Mouse (Mus musculus) G1E (cell line): ENCODE measurements at regions not wholly inside any gene's neighbourhood (a gene's known extent, or its start where the extent isn't known, plus 50 kb on each side); places are given as distances from the start of the nearest gene placed in this dataset.

Experiments
- ATAC-seq: 2 replicates; pipeline ENCODE4 v1.8.0; 2016; ENCODE audit warnings: mild to moderate bottlenecking; ENCODE audit not compliant: insufficient number of reproducible peaks, poor library complexity, low FRiP score, severe bottlenecking; ENCODE audit errors: extremely low read depth
- DNase-seq: peaks from one replicate; pipeline ENCODE4 v3.0.0; 2012; ENCODE audit warnings: low spot score
- H3K27me3 ChIP-seq: 2 replicates; pipeline ENCODE4 v1.6.1; 2012; ENCODE audit warnings: mild to moderate bottlenecking, low read length, inconsistent platforms; ENCODE audit not compliant: insufficient read depth
- H3K36me3 ChIP-seq: replicated peaks from 2 replicates; pipeline ENCODE3; 2012; ENCODE audit warnings: mild to moderate bottlenecking, inconsistent platforms
- H3K4me1 ChIP-seq: 2 replicates; pipeline ENCODE4 v1.6.1; 2012; ENCODE audit warnings: low read depth, low read length, inconsistent platforms, mixed read lengths; ENCODE audit not compliant: insufficient read depth
- H3K4me3 ChIP-seq: 2 replicates; pipeline ENCODE4 v1.5.1; 2012; ENCODE audit warnings: low read depth, mild to moderate bottlenecking, inconsistent platforms, low read length, moderate library complexity, mixed read lengths
- H3K9me3 ChIP-seq: replicated peaks from 2 replicates; pipeline ENCODE4 v1.6.1; 2012; ENCODE audit warnings: inconsistent platforms
- CTCF ChIP-seq: IDR thresholded peaks from 2 replicates; pipeline ENCODE4 v1.5.1; 2012; ENCODE audit warnings: low read depth, low read length, inconsistent platforms, mixed read lengths
- GATA1 ChIP-seq: IDR thresholded peaks from 2 replicates; pipeline ENCODE4 v1.6.1; 2012; ENCODE audit warnings: borderline replicate concordance, low read length, inconsistent platforms, mixed read lengths
- GATA2 ChIP-seq: IDR thresholded peaks from 2 replicates; pipeline ENCODE4 v1.6.1; 2012; ENCODE audit warnings: low read depth, low read length, inconsistent platforms, borderline replicate concordance
- POLR2AphosphoS5 ChIP-seq: IDR thresholded peaks from 2 replicates; pipeline ENCODE4 v1.6.1; 2012; ENCODE audit warnings: low read depth, low read length, inconsistent platforms; ENCODE audit not compliant: insufficient replicate concordance
- TAL1 ChIP-seq: conservative IDR thresholded peaks from 2 replicates; pipeline ENCODE4 v1.6.1; 2012; ENCODE audit warnings: low read depth, low read length, inconsistent platforms, mixed read lengths

DNA sequence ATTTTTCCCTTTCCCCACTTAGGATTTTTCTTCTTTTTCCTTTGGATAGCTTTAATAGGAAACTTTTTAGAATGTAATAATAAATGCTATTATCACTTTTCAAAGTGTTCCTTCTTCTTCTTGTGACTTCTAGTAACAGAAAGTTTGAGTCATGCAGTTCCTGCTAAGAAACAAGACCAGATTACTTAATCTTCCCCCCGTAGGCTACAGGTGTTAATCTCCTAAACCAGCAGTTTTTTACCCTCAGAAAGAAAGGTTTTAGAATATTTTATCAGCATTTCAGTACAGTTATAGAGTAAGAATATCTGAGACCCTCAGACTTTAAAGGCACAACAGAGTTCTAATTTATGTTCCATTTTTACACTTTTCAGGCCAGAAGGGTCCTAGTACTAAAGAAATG is 1128.7 kb downstream of the Slitrk1 start:
- no peak for ATAC-seq
- H3K4me3 ChIP-seq, result no peak overlapping the region
- TF ChIP-seq CTCF (no peak), GATA2 (no peak), GATA1 (no peak), POLR2AphosphoS5 (no peak), TAL1 (no peak)

More for the DNA sequence above, 1128.7 kb downstream of the Slitrk1 start:
- H3K9me3 ChIP-seq, result peaks cover 6% of the 10 kb centered on the region; the same call in 1 of the 2 replicates
- no peaks in the 10 kb centered on the region for H3K36me3 ChIP-seq
- H3K27me3 ChIP-seq, result no peaks in the 10 kb centered on the region
- DNase-seq, result no peak
- no peaks in the 10 kb centered on the region for H3K4me1 ChIP-seq
